Mouse (Mus musculus) adrenal gland, postnatal 4 days (tissue): ENCODE data around the gene Ago4. TPM values are rescaled to one million over a fixed set of nuclear protein-coding genes. Genes with fewer than 3 reads are reported as not detected.

Experiments used
- DNase-seq, 2 experiments: peaks; one replicate each; pipeline ENCODE4 v3.0.0; 2021 to 2022; ENCODE audit warnings: low spot score in 2 of 2, mixed read lengths in 2 of 2
- total RNA-seq, 2 experiments: library from RNA; stranded (reverse); gene quantifications; 2 replicates each; pipeline ENCODE4 v1.2.3; 2021

Gene Ago4
- total RNA-seq, 2 experiments from 2014 or later, result 6.6 to 7.4 TPM

GRCm38 (mm10) chr4:126526828-126527227 lies 6.4 kb downstream of the Ago4 start:
- DNase-seq, result no peak

- DNase-seq, result no peak
Observed at GRCm38 (mm10) chr4:126526164-126526563, 7.1 kb downstream of the Ago4 start.

- DNase-seq, result no peak
Observed at GRCm38 (mm10) chr4:126512308-126513066, 20.8 kb downstream of the Ago4 start.

GRCm38 (mm10) chr4:126511013-126511412 lies 22.3 kb downstream of the Ago4 start:
- DNase-seq, result no peak

GRCm38 (mm10) chr4:126509072-126509471 lies 24.2 kb downstream of the Ago4 start:
- no peak for DNase-seq

- no peak for DNase-seq
Observed at GRCm38 (mm10) chr4:126508110-126508899, 25.0 kb downstream of the Ago4 start.

GRCm38 (mm10) chr4:126502977-126503309 lies 30.3 kb downstream of the Ago4 start:
- DNase-seq, result no peak

- DNase-seq, result no peak
Observed at GRCm38 (mm10) chr4:126502141-126502976, 30.9 kb downstream of the Ago4 start.

- DNase-seq, result no peak
Observed at GRCm38 (mm10) chr4:126498601-126499000, 34.7 kb downstream of the Ago4 start.

- no peak for DNase-seq
Observed at GRCm38 (mm10) chr4:126496963-126497362, 36.3 kb downstream of the Ago4 start.

GRCm38 (mm10) chr4:126495942-126496790 lies 37.1 kb downstream of the Ago4 start:
- DNase-seq, result no peak

GRCm38 (mm10) chr4:126495453-126495852 lies 37.8 kb downstream of the Ago4 start:
- DNase-seq, result no peak

GRCm38 (mm10) chr4:126493416-126493815 lies 39.9 kb downstream of the Ago4 start:
- no peak for DNase-seq

- DNase-seq, result no peak
Observed at GRCm38 (mm10) chr4:126491977-126492376, 41.3 kb downstream of the Ago4 start.

GRCm38 (mm10) chr4:126490726-126491125 lies 42.5 kb downstream of the Ago4 start:
- no peak for DNase-seq

- no peak for DNase-seq
Observed at GRCm38 (mm10) chr4:126489811-126490210, 43.5 kb downstream of the Ago4 start.

- DNase-seq, result no peak
Observed at GRCm38 (mm10) chr4:126486217-126486616, 47.1 kb downstream of the Ago4 start.

GRCm38 (mm10) chr4:126485065-126485464 lies 48.2 kb downstream of the Ago4 start:
- no peak for DNase-seq

GRCm38 (mm10) chr4:126483874-126484273 lies 49.4 kb downstream of the Ago4 start:
- no peak for DNase-seq

GRCm38 (mm10) chr4:126482951-126483350 lies 50.3 kb downstream of the Ago4 start:
- no peak for DNase-seq

GRCm38 (mm10) chr4:126481461-126481860 lies 51.8 kb downstream of the Ago4 start:
- DNase-seq, result no peak
